Mouse (Mus musculus): ENCODE measurements around the gene Stx1a.

DNA sequence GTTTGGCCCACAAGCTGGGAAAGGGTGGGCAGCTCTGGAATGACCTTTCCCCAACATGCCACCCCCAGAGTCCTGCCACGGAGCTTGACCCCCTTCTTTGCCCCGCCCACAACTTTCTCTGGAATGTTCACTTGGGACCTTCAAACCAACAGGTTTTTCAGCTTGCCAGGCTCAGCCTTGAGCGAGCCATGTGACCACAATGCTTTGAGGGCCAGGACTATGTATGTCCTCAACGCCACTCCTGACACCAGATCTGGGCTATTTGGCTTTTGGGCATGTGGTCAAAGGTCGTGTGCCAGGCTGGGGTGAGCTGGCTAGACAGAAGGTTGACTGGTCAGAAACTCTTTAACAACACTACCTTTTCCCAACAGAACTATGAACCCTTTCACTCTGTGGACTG, 21.1 kb upstream of the Stx1a start:
- TF ChIP-seq POLR2A (IDR thresholded peaks at IDR 0.05; ENCODE audit: extremely low read depth, insufficient read depth, low read length) (no peak), CTCF (IDR thresholded peaks at IDR 0.05; ENCODE audit: low read depth, low read length) (no peak)
